Mouse (Mus musculus) T-helper 1 cell (primary cell): ENCODE data around the gene Rpp38.

Experiments used
- in situ Hi-C: fragments of 300-600 bp; cut with MboI, MseI; formaldehyde crosslinking; loops from one replicate; pipeline ENCODE4 v1.15.1; 2025; ENCODE audit warnings: high pct_unique_total_duplicates

Rpp38 gene

GRCm38 (mm10) chr2:3286243-3286642, 46.2 kb downstream of the Rpp38 start:
- in situ Hi-C loops, result loop anchor here (5.0 to 10.0 kb wide), 2 partner anchors 36 to 429 kb away; no protein-coding TSS in a partner anchor

GRCm38 (mm10) chr2:3285709-3286108, 46.7 kb downstream of the Rpp38 start:
- in situ Hi-C loops, result loop anchor here (5.0 to 10.0 kb wide), 2 partner anchors 37 to 429 kb away; no protein-coding TSS in a partner anchor

DNA sequence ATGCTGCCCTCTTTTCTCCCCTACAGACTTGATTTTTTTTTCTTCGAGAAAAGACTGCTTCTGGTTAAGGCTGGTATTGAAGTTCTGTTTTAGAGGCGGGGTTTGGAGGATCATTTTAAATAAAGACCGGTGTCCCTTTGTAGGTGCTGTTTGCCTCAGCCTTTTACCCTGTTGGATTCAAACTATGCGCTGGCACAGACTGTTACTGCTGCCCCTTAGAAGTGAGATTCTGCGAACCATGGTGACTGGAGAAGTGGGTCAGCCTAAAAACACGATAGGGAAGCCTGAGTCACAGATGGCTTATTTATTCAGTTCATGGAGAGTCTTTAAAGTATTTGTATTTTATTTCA, 47.3 kb downstream of the Rpp38 start:
- in situ Hi-C loops, result loop anchor here (5.0 to 10.0 kb wide), 2 partner anchors 37 to 430 kb away; no protein-coding TSS in a partner anchor

GRCm38 (mm10) chr2:3284473-3285180, 47.8 kb downstream of the Rpp38 start:
- in situ Hi-C loops, result loop anchor here (5.0 to 10.0 kb wide), 2 partner anchors 38 to 430 kb away; no protein-coding TSS in a partner anchor

DNA sequence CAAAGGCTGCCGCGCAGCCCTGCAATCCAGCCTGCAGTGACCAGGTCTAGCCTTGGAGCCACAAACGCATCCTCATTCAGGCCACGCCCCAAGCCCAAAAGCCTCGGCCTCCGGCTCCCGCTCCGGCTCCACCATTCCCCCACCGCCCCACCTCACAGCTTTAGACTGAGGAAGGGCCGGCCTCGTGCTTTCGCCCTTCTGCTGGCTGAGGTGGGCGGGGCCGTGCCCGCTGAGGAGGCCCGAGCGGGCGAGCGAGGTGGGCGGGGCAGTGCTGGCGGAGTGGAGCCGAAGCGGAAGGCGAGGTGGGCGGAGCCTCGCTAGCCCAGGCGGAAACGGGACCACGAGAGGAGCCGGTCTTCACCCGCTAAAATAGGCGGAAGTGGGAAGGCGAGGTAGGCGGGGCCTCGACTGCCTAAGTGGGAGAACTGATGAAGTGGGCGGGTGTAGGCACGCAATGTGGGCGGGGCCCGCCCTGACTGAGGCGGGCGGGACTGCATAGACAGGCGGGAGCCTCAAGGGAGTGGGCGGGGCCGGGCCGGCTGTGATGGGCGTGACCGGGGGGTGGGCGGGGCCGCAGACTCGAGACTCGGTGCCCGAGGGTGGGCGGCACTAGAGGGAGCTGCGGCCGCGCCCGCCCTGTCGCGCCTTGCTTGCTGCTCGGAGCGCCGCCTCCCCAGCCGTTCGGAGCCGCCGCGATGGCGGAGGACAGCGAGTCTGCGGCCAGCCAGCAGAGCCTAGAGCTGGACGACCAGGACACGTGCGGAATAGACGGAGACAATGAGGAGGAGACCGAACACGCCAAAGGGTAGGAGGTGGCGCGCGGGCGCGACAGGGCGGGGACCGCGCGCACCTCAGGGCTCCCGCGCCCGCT, 48.6 kb downstream of the Rpp38 start, which contains the start of gene Nmt2:
Gene Nmt2 (plus strand): TSS at position 611 of the 871 bp plus-strand sequence.
- in situ Hi-C loops, result loop anchor here (10.0 kb wide), 1 partner anchor 431 kb away; no protein-coding TSS in a partner anchor

DNA sequence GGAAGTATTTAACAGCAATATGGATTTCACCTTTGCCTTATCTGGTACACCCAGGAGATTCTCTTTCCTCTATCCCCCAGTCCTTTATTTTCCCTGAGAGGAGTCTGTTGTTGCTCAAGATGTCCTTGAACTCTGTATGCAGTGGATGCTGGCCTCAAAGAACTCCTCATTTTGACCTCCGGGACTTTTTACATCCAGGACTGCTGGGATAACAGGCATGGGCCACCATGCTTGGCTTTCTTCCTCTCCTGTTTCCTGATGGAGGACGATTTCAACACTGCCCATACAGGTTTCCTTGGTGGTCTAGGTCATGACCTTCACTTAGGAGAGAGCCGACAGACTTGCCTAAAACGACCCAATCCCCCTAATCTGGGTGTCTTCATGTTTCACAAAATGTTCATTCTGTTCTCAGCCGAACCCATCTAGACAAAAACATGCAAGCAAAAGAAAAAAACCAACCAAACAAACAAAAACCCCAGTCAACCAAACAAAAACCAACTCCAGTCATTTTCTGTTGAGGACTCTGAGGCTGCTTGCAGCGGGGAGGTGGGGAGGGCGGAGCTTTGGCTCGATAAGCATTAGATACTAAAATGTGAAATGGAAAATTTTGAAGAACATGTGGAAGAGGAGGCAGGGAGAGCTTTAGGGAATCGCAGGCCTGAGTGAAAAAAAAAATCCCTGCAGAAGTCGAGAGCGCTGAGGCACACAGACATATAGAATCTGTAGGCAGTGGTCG, 49.4 kb downstream of the Rpp38 start:
- in situ Hi-C loops, result loop anchor here (10.0 kb wide), 1 partner anchor 432 kb away; no protein-coding TSS in a partner anchor

DNA sequence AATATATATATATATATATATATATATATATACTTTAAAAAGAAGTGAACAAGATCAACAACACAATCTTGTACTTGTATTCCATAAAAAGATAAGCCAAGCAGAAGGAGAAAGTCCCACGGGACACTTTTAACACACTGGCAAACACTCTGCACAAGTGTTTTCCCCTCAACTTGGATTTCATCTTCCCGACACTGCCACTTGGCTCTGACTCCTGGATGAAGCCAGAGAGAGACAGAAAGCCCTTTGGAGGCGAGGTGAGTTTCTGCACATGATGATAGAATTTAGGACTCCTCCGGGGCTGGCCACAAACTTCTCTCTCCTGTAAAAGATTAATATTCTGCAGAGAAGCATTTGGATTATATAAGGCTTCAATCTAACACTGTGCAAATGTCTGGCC, 51.1 kb downstream of the Rpp38 start:
- in situ Hi-C loops, result loop anchor here (10.0 kb wide), 1 partner anchor 433 kb away; no protein-coding TSS in a partner anchor
